Mouse (Mus musculus) kidney, adult 2 months (tissue): Measurements from ENCODE around the gene 9030025P20Rik.
"Not testable (repeated sequence)": the region's sequence is repeated elsewhere in the genome, so short reads cannot be mapped to it uniquely, and the experiment has no call there.

ENCODE experiments used
- CTCF ChIP-seq: fragments of 200-500 bp; conservative IDR thresholded peaks from 2 replicates; pipeline ENCODE4 v1.5.1; 2011; ENCODE audit warnings: low read depth, mild to moderate bottlenecking, control low read depth, low read length, moderate library complexity, mixed read lengths; ENCODE audit not compliant: insufficient read depth, insufficient read length
- POLR2A ChIP-seq: fragments of 200-500 bp; IDR thresholded peaks from one replicate; pipeline ENCODE4 v1.6.1; 2011; ENCODE audit warnings: low read depth, low read length, control low read depth

- not testable (repeated sequence) for TF ChIP-seq POLR2A, CTCF
Observed at GRCm38 (mm10) chr17:14990116-14990702, 11.9 kb downstream of the 9030025P20Rik start.
